Mouse (Mus musculus) embryonic facial prominence, embryonic 11.5 days (tissue): ENCODE measurements around the gene Exoc4. TPM values are rescaled to one million over a fixed set of nuclear protein-coding genes. Genes with fewer than 3 reads are reported as not detected.

Source experiments
- ATAC-seq: fragments of 200-750 bp; cut with Nextera tagmentation; replicated peaks from 2 replicates; pipeline ENCODE4 v1.8.0; 2017; ENCODE audit warnings: low read depth; ENCODE audit not compliant: insufficient number of reproducible peaks, low FRiP score, low TSS enrichment
- DNase-seq: peaks from one replicate; pipeline ENCODE4 v3.0.0-alpha.2; 2015; ENCODE audit warnings: low spot score
- H3K27ac ChIP-seq: fragments of 300-500 bp; sonication (generic); replicated peaks from 2 replicates; pipeline ENCODE4 v1.5.1; 2014; ENCODE audit warnings: mild to moderate bottlenecking, low read depth, low read length, control low read depth
- H3K27me3 ChIP-seq: fragments of 300-500 bp; sonication (generic); 2 replicates; pipeline ENCODE4 v1.6.1; 2014; ENCODE audit warnings: mild to moderate bottlenecking, low read length, moderate library complexity, mixed read lengths; ENCODE audit not compliant: control insufficient read depth, insufficient read depth
- H3K36me3 ChIP-seq: fragments of 300-500 bp; sonication (generic); replicated peaks from 2 replicates; pipeline ENCODE4 v1.6.1; 2014; ENCODE audit warnings: low read depth, mild to moderate bottlenecking, low read length, moderate library complexity, mixed read lengths; ENCODE audit not compliant: control insufficient read depth, insufficient read depth
- H3K4me1 ChIP-seq: fragments of 300-500 bp; sonication (generic); 2 replicates; pipeline ENCODE4 v1.6.1; 2014; ENCODE audit warnings: low read length, mixed read lengths; ENCODE audit not compliant: control insufficient read depth, insufficient read depth
- H3K4me2 ChIP-seq: fragments of 300-500 bp; sonication (generic); 2 replicates; pipeline ENCODE4 v1.6.1; 2014; ENCODE audit warnings: low read depth, mild to moderate bottlenecking, control low read depth, low read length, moderate library complexity
- H3K4me3 ChIP-seq: fragments of 300-500 bp; sonication (generic); 2 replicates; pipeline ENCODE4 v1.5.1; 2014; ENCODE audit warnings: low read depth, low read length, control low read depth
- H3K9ac ChIP-seq: fragments of 300-500 bp; sonication (generic); replicated peaks from 2 replicates; pipeline ENCODE4 v1.6.1; 2014; ENCODE audit warnings: mild to moderate bottlenecking, control low read depth, low read length
- H3K9me3 ChIP-seq: fragments of 300-500 bp; sonication (generic); replicated peaks from 2 replicates; pipeline ENCODE4 v1.6.1; 2016; ENCODE audit warnings: mild to moderate bottlenecking, low read length, inconsistent platforms, mixed read lengths; ENCODE audit not compliant: control insufficient read depth
- WGBS: fragments of 180-500 bp; shearing (Covaris S2); extraction: QIAGEN DNeasy Blood & Tissue Kit; methylation state at CpG from one replicate; pipeline ENCODE4 v1.1.7; 2014; 5-methylcytosine and 5-hydroxymethylcytosine counted together
- polyA plus RNA-seq: library from polyadenylated mRNA; unstranded; fragments of >200 nt; fragmentation: Nextera tagmentation; extraction: Ambion mirVana; gene quantifications from 2 replicates; pipeline ENCODE4 v1.2.1, GENCODE M21; 2014

Gene Exoc4
- 21.0 and 24.8 TPM in 2 replicates for polyA plus RNA-seq

DNA sequence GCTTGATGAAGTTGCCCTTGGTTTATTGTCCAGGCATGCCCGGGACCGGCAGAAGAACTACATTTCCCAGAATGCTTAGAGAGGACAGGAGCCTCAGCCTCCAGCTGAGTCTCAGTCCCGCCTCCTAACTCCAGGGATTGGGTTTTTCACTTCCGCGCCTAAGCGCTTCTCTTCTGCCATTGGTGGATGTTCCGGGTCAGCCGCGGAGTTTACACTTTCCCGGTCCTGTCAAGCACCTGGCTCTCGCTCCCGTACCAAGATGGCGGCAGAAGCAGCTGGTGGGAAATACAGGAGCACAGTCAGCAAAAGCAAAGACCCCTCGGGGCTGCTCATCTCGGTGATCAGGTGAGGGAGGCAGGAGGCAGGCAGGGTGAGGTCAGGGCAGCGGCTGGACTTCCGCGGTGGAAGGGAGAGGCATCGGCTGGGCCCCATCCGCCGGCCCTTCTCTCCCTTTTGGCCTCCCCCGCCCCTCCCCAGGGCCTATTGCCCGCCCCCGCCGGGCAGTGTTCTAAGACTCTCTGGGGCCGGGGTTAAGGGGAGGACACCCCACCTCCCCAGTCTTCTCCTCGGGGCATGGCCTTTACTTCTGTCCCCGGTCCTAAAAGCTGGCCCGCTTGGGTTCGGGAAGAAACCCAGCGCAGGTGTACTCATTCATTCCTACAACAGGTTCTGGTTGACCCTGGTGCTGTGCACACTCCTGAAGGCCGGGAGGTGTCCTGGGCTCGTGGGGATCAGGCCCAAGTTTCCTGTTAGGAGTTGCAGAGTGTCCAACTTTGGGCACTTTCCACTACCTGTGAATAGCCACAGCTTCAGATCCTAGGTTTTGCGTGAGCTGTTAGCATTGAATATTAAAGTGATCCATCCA is at the start of gene Exoc4:
Gene Exoc4 (plus strand): TSS at position 192 of the 865 bp plus-strand sequence.
- Histone ChIP-seq H3K4me1 (no peaks in the 10 kb centered on the region), H3K36me3 (no peaks in the 10 kb centered on the region), H3K4me3 (peak within 1 kb of the TSS; percentile 90), H3K9ac (peak within 1 kb of the TSS; percentile 85), H3K4me2 (peak within 1 kb of the TSS; percentile 46), H3K27me3 (no peaks in the 10 kb centered on the region), H3K27ac (0 out of 2 replicates have a peak within 1 kb of the TSS, but pooled peaks have one; percentile 28), H3K9me3 (no peaks in the 10 kb centered on the region)
- peak; percentile 98 for DNase-seq
- 2% methylated on average over 32 of the region's 34 CpGs for WGBS
- ATAC-seq: peak; percentile 99

DNA sequence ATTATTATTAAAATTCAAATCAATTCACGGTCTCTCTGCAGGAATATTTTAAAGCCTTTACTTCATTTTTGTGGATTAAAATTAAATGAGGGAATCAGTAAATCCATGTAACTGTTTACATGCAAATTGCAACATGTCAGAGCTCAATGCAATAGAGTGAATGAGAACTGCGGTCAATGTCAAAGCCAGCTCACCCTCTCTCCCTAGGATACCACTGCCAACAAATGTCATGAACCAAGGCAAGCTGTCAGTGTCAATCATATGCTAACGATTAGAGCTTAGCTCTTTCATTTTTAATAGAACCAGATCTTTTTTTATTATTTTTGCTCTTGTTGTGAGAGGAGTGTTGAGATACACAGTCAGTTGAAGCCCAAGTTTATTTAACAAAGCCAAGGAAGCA is 30.1 kb upstream of the Exoc4 start:
- H3K4me1 ChIP-seq: no peaks in the 10 kb centered on the region
- no peak overlapping the region for H3K4me2 ChIP-seq
- no peak overlapping the region for H3K27ac ChIP-seq
- no peak for DNase-seq
- H3K9me3 ChIP-seq: no peaks in the 10 kb centered on the region
- H3K36me3 ChIP-seq: no peaks in the 10 kb centered on the region
- 85% methylated on average over 3 of the region's 3 CpGs for WGBS
- ATAC-seq: no peak
- no peaks in the 10 kb centered on the region for H3K27me3 ChIP-seq
- H3K9ac ChIP-seq: no peak overlapping the region
- no peak overlapping the region for H3K4me3 ChIP-seq

DNA sequence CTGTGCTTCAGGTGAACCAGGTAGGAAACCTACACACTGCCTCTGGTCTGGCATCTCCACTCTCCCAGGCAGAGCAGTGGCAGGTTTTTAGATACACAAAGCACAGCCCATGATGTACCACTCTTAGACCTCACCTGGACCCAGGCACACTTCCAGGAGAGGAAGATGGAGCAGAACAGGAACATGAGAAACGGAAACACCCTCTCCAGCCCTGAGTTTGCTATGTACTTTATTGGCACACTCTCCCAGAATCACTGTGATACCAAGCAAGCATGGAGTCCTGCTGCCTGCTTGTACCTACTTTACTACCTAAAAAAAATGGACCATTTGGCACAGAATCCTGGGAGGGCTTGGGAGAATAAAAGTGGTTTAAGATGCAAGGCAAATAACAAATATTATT is 22.2 kb upstream of the Exoc4 start:
- H3K9me3 ChIP-seq: no peaks in the 10 kb centered on the region
- H3K4me1 ChIP-seq: no peaks in the 10 kb centered on the region; the same call in 1 of the 2 replicates
- ATAC-seq (no peak), DNase-seq (no peak)
- WGBS: 95% methylated on average over 1 of the region's 1 CpGs
- H3K36me3 ChIP-seq: no peaks in the 10 kb centered on the region
- no peak overlapping the region for H3K9ac ChIP-seq
- H3K4me2 ChIP-seq: no peak overlapping the region
- no peak overlapping the region for H3K27ac ChIP-seq
- no peak overlapping the region for H3K4me3 ChIP-seq
- H3K27me3 ChIP-seq: no peaks in the 10 kb centered on the region

DNA sequence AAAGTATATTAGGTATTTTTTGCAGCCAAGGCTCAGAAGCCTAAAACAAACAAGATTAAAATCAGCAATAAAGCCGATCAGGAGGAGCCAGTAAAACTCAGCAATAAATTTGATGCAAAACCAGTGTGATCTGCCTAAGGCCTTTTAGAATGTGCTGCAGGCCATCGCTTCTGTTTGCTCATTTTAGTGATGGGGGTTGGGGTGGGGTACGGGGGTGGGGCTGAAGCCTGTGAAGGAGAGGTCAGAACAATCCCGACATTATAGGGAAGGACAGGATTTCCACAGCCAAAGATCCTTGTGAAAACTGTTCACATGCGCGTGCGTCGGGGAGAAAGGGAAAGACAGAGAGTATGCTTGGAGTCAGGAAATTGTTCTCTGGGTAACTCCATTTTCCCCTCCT is 21.5 kb upstream of the Exoc4 start:
- no peak for ATAC-seq

DNA sequence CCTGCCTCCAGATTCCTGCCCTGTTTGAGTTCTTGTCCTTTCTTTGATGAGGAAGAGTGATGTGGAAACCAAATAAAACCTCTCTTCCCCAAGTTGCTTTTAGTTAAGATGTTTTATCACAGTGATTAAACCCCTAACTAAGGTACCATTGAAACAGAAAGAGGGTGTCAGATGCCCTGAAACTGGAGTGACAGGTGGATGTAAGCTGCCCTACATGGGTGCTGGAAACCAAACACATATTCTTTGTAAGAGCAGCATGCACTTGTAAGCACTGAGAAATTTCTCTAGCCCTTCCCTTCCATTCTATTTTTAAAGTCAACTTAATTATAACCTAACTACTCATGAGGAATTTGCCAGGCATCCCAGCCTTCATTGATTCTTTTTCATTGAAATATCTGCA is 7.6 kb upstream of the Exoc4 start:
- no peaks in the 10 kb centered on the region for H3K27me3 ChIP-seq
- H3K4me2 ChIP-seq: no peak overlapping the region
- no peaks in the 10 kb centered on the region for H3K9me3 ChIP-seq
- no peak overlapping the region for H3K27ac ChIP-seq
- no peak for DNase-seq
- no peak for ATAC-seq
- H3K4me3 ChIP-seq: no peak overlapping the region
- H3K9ac ChIP-seq: no peak overlapping the region
- no peaks in the 10 kb centered on the region for H3K4me1 ChIP-seq
- no peaks in the 10 kb centered on the region for H3K36me3 ChIP-seq

More for the DNA sequence above, 21.5 kb upstream of the Exoc4 start:
- Histone ChIP-seq H3K4me3 (no peak overlapping the region), H3K27ac (no peak overlapping the region), H3K4me1 (no peaks in the 10 kb centered on the region; the same call in 1 of the 2 replicates), H3K27me3 (no peaks in the 10 kb centered on the region), H3K36me3 (no peaks in the 10 kb centered on the region), H3K4me2 (no peak overlapping the region), H3K9me3 (no peaks in the 10 kb centered on the region), H3K9ac (no peak overlapping the region)
- WGBS: 36% methylated on average over 8 of the region's 8 CpGs
- no peak for DNase-seq

DNA sequence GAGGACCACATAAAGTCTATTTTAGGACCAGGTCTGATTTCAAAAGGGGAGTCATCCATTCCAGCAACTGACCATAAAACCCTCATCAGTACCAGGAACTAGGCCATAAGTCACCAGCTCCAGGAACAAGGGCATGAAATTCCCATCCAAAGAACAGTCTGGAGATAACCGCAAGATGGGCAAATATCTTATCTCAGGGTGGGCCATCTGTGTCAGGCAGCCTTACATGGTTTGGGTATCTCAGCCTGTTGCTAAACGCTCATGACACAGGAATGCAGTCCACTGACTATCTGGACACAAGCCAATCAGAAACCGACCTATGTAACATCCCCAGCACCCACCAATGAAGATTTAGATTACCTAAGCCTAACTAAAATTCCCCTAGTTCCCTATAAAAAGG is 4.3 kb upstream of the Exoc4 start:
- DNase-seq: no peak
- no peak overlapping the region for H3K4me2 ChIP-seq
- no peak overlapping the region for H3K27ac ChIP-seq
- no peak overlapping the region for H3K4me3 ChIP-seq
- no peaks in the 10 kb centered on the region for H3K4me1 ChIP-seq
- WGBS: 92% methylated on average over 3 of the region's 3 CpGs
- no peaks in the 10 kb centered on the region for H3K27me3 ChIP-seq
- ATAC-seq: no peak
- H3K9ac ChIP-seq: no peak overlapping the region
- no peaks in the 10 kb centered on the region for H3K36me3 ChIP-seq
- H3K9me3 ChIP-seq: no peaks in the 10 kb centered on the region

DNA sequence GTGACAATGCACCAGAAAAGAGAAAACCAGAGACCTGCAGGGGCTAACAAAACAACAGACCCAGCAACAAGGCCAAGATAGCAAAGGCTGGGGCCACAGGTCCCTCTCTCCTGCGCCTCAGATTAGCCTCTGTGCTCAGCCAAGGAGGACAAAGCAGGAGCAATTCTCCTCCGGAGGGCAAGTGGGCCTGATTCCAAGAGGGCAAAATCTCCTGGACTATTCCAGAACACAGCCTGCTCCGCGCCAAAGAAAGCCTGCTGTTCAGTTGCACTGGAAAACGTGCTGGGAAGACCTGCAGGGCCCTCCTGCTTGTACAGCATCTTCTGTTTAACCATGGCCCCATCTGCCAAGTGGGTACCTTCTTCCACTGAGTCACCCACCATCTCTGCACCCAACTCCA is 1.7 kb upstream of the Exoc4 start:
- no peak overlapping the region for H3K4me2 ChIP-seq
- DNase-seq (no peak), ATAC-seq (no peak)
- no peak overlapping the region for H3K4me3 ChIP-seq
- H3K4me1 ChIP-seq: no peaks in the 10 kb centered on the region
- H3K9me3 ChIP-seq: no peaks in the 10 kb centered on the region
- no peak overlapping the region for H3K27ac ChIP-seq
- WGBS: 85% methylated on average over 5 of the region's 5 CpGs
- H3K36me3 ChIP-seq: no peaks in the 10 kb centered on the region
- H3K9ac ChIP-seq: no peak overlapping the region
- no peaks in the 10 kb centered on the region for H3K27me3 ChIP-seq

DNA sequence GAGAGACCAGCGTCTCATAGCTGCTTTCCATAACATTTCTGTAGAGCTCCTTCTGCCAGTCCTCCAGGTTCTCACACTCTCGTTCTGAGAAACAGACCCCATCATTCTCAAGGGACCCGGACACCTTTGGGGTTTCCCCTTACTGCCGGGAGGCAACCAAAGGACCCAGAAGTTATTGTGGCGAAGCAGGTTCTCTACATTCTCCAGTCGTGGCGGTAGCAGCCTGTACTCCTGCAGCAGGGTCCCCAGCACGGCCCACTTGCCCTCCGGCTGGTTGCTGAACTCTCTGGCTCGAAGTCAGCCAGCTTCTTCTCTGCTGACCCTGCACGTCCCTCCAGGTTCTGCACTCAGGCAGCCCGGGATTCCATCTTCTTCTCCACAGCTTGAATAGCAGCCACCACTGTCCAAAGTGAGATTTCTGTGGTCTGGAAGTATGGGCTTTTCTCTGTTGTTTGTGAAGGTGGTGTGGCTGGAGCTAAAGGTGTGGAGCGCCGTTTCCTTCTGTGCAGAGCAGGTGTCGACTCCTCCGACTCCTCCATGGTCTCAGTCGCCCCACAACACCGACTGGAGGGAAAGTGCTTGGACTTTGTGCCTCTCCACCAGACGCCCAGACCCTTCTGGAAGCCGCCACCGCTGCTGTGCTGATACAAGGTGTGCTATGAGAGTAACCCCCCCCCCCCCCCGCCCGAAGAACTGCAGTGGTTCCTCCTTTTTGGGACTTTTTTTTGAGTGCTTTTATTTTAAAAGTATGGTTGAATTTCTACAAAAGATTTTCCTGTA is 1.1 kb upstream of the Exoc4 start:
- 88% methylated on average over 23 of the region's 23 CpGs for WGBS
- DNase-seq (no peak), ATAC-seq (no peak)
- Histone ChIP-seq H3K36me3 (no peaks in the 10 kb centered on the region), H3K27me3 (no peaks in the 10 kb centered on the region), H3K4me1 (no peaks in the 10 kb centered on the region), H3K9ac (no peak overlapping the region), H3K4me2 (no peak overlapping the region), H3K9me3 (no peaks in the 10 kb centered on the region), H3K27ac (no peak overlapping the region), H3K4me3 (no peak overlapping the region)
